Mouse (Mus musculus) kidney, embryonic 16.5 days (tissue): ENCODE measurements around the gene Ide. TPM values are rescaled to one million over a fixed set of nuclear protein-coding genes. Genes with fewer than 3 reads are reported as not detected.

ENCODE experiments used
- ATAC-seq: fragments of 200-750 bp; cut with Nextera tagmentation; 2 replicates; pipeline ENCODE4 v1.8.0; 2017; ENCODE audit warnings: moderate TSS enrichment; ENCODE audit not compliant: low FRiP score, low TSS enrichment
- H3K27ac ChIP-seq: fragments of 300-500 bp; sonication (generic); 2 replicates; pipeline ENCODE4 v1.5.1; 2014; ENCODE audit warnings: low read length
- H3K27me3 ChIP-seq: fragments of 300-500 bp; sonication (generic); 2 replicates; pipeline ENCODE4 v1.6.1; 2014; ENCODE audit warnings: low read length, control low read depth, mixed read lengths; ENCODE audit not compliant: insufficient read depth
- H3K36me3 ChIP-seq: fragments of 300-500 bp; sonication (generic); 2 replicates; pipeline ENCODE4 v1.6.1; 2014; ENCODE audit warnings: low read length, control low read depth, mixed read lengths; ENCODE audit not compliant: insufficient read depth
- H3K4me1 ChIP-seq: fragments of 300-500 bp; sonication (generic); 2 replicates; pipeline ENCODE4 v1.6.1; 2014; ENCODE audit warnings: low read length, control low read depth, mixed read lengths; ENCODE audit not compliant: insufficient read depth
- H3K4me2 ChIP-seq: fragments of 300-500 bp; sonication (generic); replicated peaks from 2 replicates; pipeline ENCODE4 v1.6.1; 2014; ENCODE audit warnings: low read depth, low read length
- H3K4me3 ChIP-seq: fragments of 300-500 bp; sonication (generic); 2 replicates; pipeline ENCODE4 v1.5.1; 2014; ENCODE audit warnings: mild to moderate bottlenecking, low read length
- H3K9ac ChIP-seq: fragments of 300-500 bp; sonication (generic); replicated peaks from 2 replicates; pipeline ENCODE4 v1.6.1; 2014; ENCODE audit warnings: low read length
- H3K9me3 ChIP-seq: fragments of 300-500 bp; sonication (generic); 2 replicates; pipeline ENCODE4 v1.6.1; 2016; ENCODE audit warnings: low read length, control low read depth
- WGBS: fragments of 180-500 bp; shearing (Covaris S2); extraction: QIAGEN DNeasy Blood & Tissue Kit; methylation state at CpG from one replicate; pipeline ENCODE4 v1.1.7; 2014; 5-methylcytosine and 5-hydroxymethylcytosine counted together
- polyA plus RNA-seq: library from polyadenylated mRNA; unstranded; fragments of >200 nt; fragmentation: Nextera tagmentation; extraction: Ambion mirVana; gene quantifications from 2 replicates; pipeline ENCODE4 v1.2.1, GENCODE M21; 2015

Ide gene
- polyA plus RNA-seq, 1 experiment from 2014 or later = 55.8 TPM

- no peaks in the 10 kb centered on the region for H3K36me3 ChIP-seq
- 66% methylated on average over 1 of the region's 1 CpGs for WGBS
- no peak for ATAC-seq
- no peaks in the 10 kb centered on the region for H3K9me3 ChIP-seq
- H3K4me2 ChIP-seq = no peak overlapping the region
- no peaks in the 10 kb centered on the region for H3K4me1 ChIP-seq
- H3K9ac ChIP-seq = no peak overlapping the region
- H3K27ac ChIP-seq = no peak overlapping the region
- H3K4me3 ChIP-seq = no peak overlapping the region
- no peaks in the 10 kb centered on the region for H3K27me3 ChIP-seq
Observed at GRCm38 (mm10) chr19:37368990-37369389, 31.3 kb upstream of the Ide start.

- 83% methylated on average over 11 of the region's 11 CpGs for WGBS
- H3K36me3 ChIP-seq = no peaks in the 10 kb centered on the region
- no peaks in the 10 kb centered on the region for H3K4me1 ChIP-seq
- no peak overlapping the region for H3K4me3 ChIP-seq
- no peaks in the 10 kb centered on the region for H3K9me3 ChIP-seq
- H3K27me3 ChIP-seq = no peaks in the 10 kb centered on the region
- no peak for ATAC-seq
- H3K27ac ChIP-seq = no peak overlapping the region
- H3K9ac ChIP-seq = no peak overlapping the region
- H3K4me2 ChIP-seq = no peak overlapping the region
Observed at GRCm38 (mm10) chr19:37363128-37363939, 25.7 kb upstream of the Ide start.

- no peak overlapping the region for H3K4me2 ChIP-seq
- H3K4me1 ChIP-seq = no peaks in the 10 kb centered on the region
- ATAC-seq = no peak
- no peak overlapping the region for H3K27ac ChIP-seq
- WGBS = 36% methylated on average over 5 of the region's 5 CpGs
- no peaks in the 10 kb centered on the region for H3K36me3 ChIP-seq
- no peaks in the 10 kb centered on the region for H3K27me3 ChIP-seq
- no peak overlapping the region for H3K9ac ChIP-seq
- H3K4me3 ChIP-seq = no peak overlapping the region
- H3K9me3 ChIP-seq = no peaks in the 10 kb centered on the region
Observed at GRCm38 (mm10) chr19:37362545-37362944, 24.9 kb upstream of the Ide start.

GRCm38 (mm10) chr19:37360044-37360443 is 22.4 kb upstream of the Ide start:
- no peak overlapping the region for H3K4me2 ChIP-seq
- H3K4me3 ChIP-seq = no peak overlapping the region
- H3K36me3 ChIP-seq = no peaks in the 10 kb centered on the region
- H3K9me3 ChIP-seq = no peaks in the 10 kb centered on the region
- WGBS = 56% methylated on average over 5 of the region's 5 CpGs
- H3K27me3 ChIP-seq = no peaks in the 10 kb centered on the region
- H3K4me1 ChIP-seq = no peaks in the 10 kb centered on the region
- H3K9ac ChIP-seq = no peak overlapping the region
- H3K27ac ChIP-seq = no peak overlapping the region
- no peak for ATAC-seq

GRCm38 (mm10) chr19:37353331-37353730 is 15.7 kb upstream of the Ide start:
- Histone ChIP-seq H3K9me3 (peaks cover 9% of the 10 kb centered on the region; the same call in 1 of the 2 replicates), H3K4me2 (no peak overlapping the region), H3K4me1 (no peaks in the 10 kb centered on the region), H3K36me3 (peaks cover 5% of the 10 kb centered on the region; the same call in 1 of the 2 replicates), H3K9ac (no peak overlapping the region), H3K27me3 (no peaks in the 10 kb centered on the region), H3K27ac (no peak overlapping the region), H3K4me3 (no peak overlapping the region)
- WGBS = 82% methylated on average over 6 of the region's 6 CpGs
- ATAC-seq = no peak

- 89% methylated on average over 3 of the region's 3 CpGs for WGBS
- no peak for ATAC-seq
- no peaks in the 10 kb centered on the region for H3K27me3 ChIP-seq
Observed at GRCm38 (mm10) chr19:37352756-37353155, 15.1 kb upstream of the Ide start.

GRCm38 (mm10) chr19:37348952-37349351 is 11.3 kb upstream of the Ide start:
- H3K36me3 ChIP-seq = peaks cover 5% of the 10 kb centered on the region; the same call in 1 of the 2 replicates
- H3K9ac ChIP-seq = no peak overlapping the region
- H3K4me3 ChIP-seq = no peak overlapping the region
- H3K27me3 ChIP-seq = no peaks in the 10 kb centered on the region
- no peaks in the 10 kb centered on the region for H3K4me1 ChIP-seq
- peaks cover 9% of the 10 kb centered on the region; the same call in 1 of the 2 replicates for H3K9me3 ChIP-seq
- no peak for ATAC-seq
- no peak overlapping the region for H3K27ac ChIP-seq
- no peak overlapping the region for H3K4me2 ChIP-seq

More at GRCm38 (mm10) chr19:37352756-37353155, 15.1 kb upstream of the Ide start:
- H3K4me3 ChIP-seq = no peak overlapping the region
- no peak overlapping the region for H3K4me2 ChIP-seq
- peaks cover 9% of the 10 kb centered on the region; the same call in 1 of the 2 replicates for H3K9me3 ChIP-seq
- peaks cover 5% of the 10 kb centered on the region; the same call in 1 of the 2 replicates for H3K36me3 ChIP-seq
- no peak overlapping the region for H3K9ac ChIP-seq
- H3K27ac ChIP-seq = no peak overlapping the region
- no peaks in the 10 kb centered on the region for H3K4me1 ChIP-seq

- ATAC-seq = no peak
- H3K36me3 ChIP-seq = peaks cover 5% of the 10 kb centered on the region; the same call in 1 of the 2 replicates
- peaks cover 9% of the 10 kb centered on the region; the same call in 1 of the 2 replicates for H3K9me3 ChIP-seq
- 81% methylated on average over 10 of the region's 10 CpGs for WGBS
- H3K27me3 ChIP-seq = no peaks in the 10 kb centered on the region
- no peak overlapping the region for H3K27ac ChIP-seq
- H3K4me2 ChIP-seq = no peak overlapping the region
- no peaks in the 10 kb centered on the region for H3K4me1 ChIP-seq
- no peak overlapping the region for H3K9ac ChIP-seq
- no peak overlapping the region for H3K4me3 ChIP-seq
Observed at GRCm38 (mm10) chr19:37348331-37348730, 10.7 kb upstream of the Ide start.

GRCm38 (mm10) chr19:37346258-37346657 is 8.6 kb upstream of the Ide start:
- Histone ChIP-seq H3K4me1 (no peaks in the 10 kb centered on the region), H3K36me3 (no peaks in the 10 kb centered on the region), H3K4me2 (no peak overlapping the region), H3K9ac (no peak overlapping the region), H3K4me3 (no peak overlapping the region), H3K9me3 (no peaks in the 10 kb centered on the region), H3K27me3 (no peaks in the 10 kb centered on the region), H3K27ac (no peak overlapping the region)
- ATAC-seq = no peak
- 63% methylated on average over 3 of the region's 3 CpGs for WGBS

GRCm38 (mm10) chr19:37343899-37344298 is 6.2 kb upstream of the Ide start:
- Histone ChIP-seq H3K9ac (no peak overlapping the region), H3K27ac (no peak overlapping the region), H3K4me3 (no peak overlapping the region), H3K9me3 (no peaks in the 10 kb centered on the region), H3K27me3 (no peaks in the 10 kb centered on the region), H3K36me3 (no peaks in the 10 kb centered on the region), H3K4me2 (no peak overlapping the region), H3K4me1 (peaks cover 8% of the 10 kb centered on the region)
- no peak for ATAC-seq
- WGBS = 71% methylated on average over 5 of the region's 5 CpGs
